ENCODE assay signal across 29 mouse cellular contexts in the genomic region with DNA sequence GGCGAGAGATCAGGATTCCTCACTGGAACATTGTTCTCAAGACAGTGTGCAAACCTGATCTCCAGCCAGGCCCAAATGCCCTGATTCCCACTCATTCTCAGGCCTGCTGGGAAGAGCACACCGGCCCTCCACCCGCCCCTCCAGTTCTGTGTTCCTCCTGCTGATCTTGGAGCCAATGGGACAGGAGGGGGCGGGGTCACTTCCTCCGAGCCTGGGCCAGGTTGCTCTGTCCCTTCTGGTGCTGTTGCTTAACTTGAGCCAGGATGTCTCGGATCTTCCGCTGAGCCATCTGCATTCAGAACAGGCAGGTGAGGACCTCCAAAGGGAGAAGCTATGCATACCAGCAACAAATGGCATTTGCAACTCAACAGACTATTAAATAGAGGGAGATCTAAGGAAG. TPM values are rescaled to one million over a fixed set of nuclear protein-coding genes. Genes with fewer than 3 reads are reported as not detected.
A peak's percentile ranks its signal among the peaks of the same experiment; 100 is the strongest.
DNase-seq lines count a peak whose midpoint lies in the region; ATAC-seq and TF ChIP-seq lines count a peak whose summit lies in the region.
"Had no signal": no experiment of that assay in that cellular context is flagged by ENCODE, and none has a peak within 500 bp of the region (broad histone marks: within the 10 kb centered on the region; RNA-seq: fewer than 3 reads in every experiment).

No protein-coding gene starts in this region.

- DNase-seq in kidney, postnatal 4 days, result peak; percentile 19 to 45
- DNase-seq in kidney, adult 2 months, result no peak
- DNase-seq in brain, adult 2 months (ENCODE audit: low read depth, low spot score), result peak; percentile 46
- peak; percentile 64 to 68 for DNase-seq in cerebellum, postnatal 10 days
- no peak for DNase-seq in yolk sac, embryonic 10.5 days (ENCODE audit: low spot score)
- DNase-seq in left cerebral cortex, adult 8-10 months (ENCODE audit: low spot score in 2 of 2), result no peak
- DNase-seq: forebrain, postnatal 0 days; gastrocnemius, postnatal 36 days; kidney, adult 8-10 months; kidney, postnatal 10 days; liver, postnatal 0 days; lung, postnatal 10 days; right cerebral cortex, postnatal 14 days; thymus, adult 2 months had no signal

- 74% methylated on average over 7 of the region's 7 CpGs for WGBS in kidney, adult 2 months

- no peaks in the 10 kb centered on the region for H3K4me1 ChIP-seq in kidney, adult 2 months (ENCODE audit: control insufficient read depth, insufficient read depth, low read length)
- H3K4me1 ChIP-seq: hindbrain, embryonic 15.5 days; limb, embryonic 12.5 days had no signal

- no peak for TF ChIP-seq POLR2A in kidney, adult 2 months (IDR thresholded peaks at IDR 0.05; ENCODE audit: low read depth, low read length)

- no peak overlapping the region for H3K27ac ChIP-seq in kidney, adult 2 months (ENCODE audit: insufficient read depth, low read depth, low read length)
- H3K27ac ChIP-seq: embryonic facial prominence, embryonic 12.5 days; heart, embryonic 10.5 days; hindbrain, embryonic 15.5 days; limb, embryonic 12.5 days; stomach, postnatal 0 days had no signal

- no peaks in the 10 kb centered on the region for H3K27me3 ChIP-seq in kidney, adult 2 months (replicated peaks; ENCODE audit: control insufficient read depth, insufficient read depth, low read length)
- H3K27me3 ChIP-seq: embryonic facial prominence, embryonic 12.5 days; hindbrain, embryonic 15.5 days; limb, embryonic 12.5 days had no signal

- no peak overlapping the region for H3K4me3 ChIP-seq in kidney, adult 2 months (ENCODE audit: insufficient read depth, low read depth, low read length)
- H3K4me3 ChIP-seq: embryonic facial prominence, embryonic 12.5 days; heart, embryonic 10.5 days; hindbrain, embryonic 15.5 days; limb, embryonic 12.5 days had no signal

- H3K36me3 ChIP-seq in kidney, adult 2 months (ENCODE audit: control insufficient read depth, insufficient read depth, low read length), result no peaks in the 10 kb centered on the region

- TF ChIP-seq CTCF in kidney, adult 2 months (conservative IDR thresholded peaks at IDR 0.05; ENCODE audit: insufficient read depth, insufficient read length, low read depth, low read length), result no peak

- ATAC-seq in megakaryocyte progenitor cell, adult 5-6 weeks (replicated peaks; ENCODE audit: poor library complexity), result no peak
- ATAC-seq: CD4-positive, CD25-positive, alpha-beta regulatory T cell, adult 4 months; forebrain, postnatal 0 days; liver, postnatal 0 days had no signal

RNA-seq across cellular contexts. Expression of a gene that starts 42.4 kb away (rescaled TPM):
- 1.0 and 1.1 TPM in 2 replicates for polyA plus RNA-seq in kidney, adult 2 months (2012; rRNA removed)
- total RNA-seq in megakaryocyte progenitor cell, adult 5-6 weeks (2015), result not detected in 2 replicates
- total RNA-seq in megakaryocyte progenitor cell, adult 5-6 weeks (2017), result not detected in 2 replicates
- under 1 TPM in 1 of 4 experiments, not detected in 3; 0.20 TPM for total RNA-seq in left cerebral cortex, adult 8-10 months (2022)
- total RNA-seq: gastrocnemius, adult 18-20 months; gastrocnemius, postnatal 36 days; hematopoietic stem cell, adult 5-6 weeks; layer of hippocampus, adult 18-20 months; neutrophil, adult 5-6 weeks had no signal
- polyA plus RNA-seq: CD4-positive, CD25-positive, alpha-beta regulatory T cell, adult 4 months had no signal

RNA-seq across cellular contexts. Expression of a gene that starts 48.6 kb away (rescaled TPM):
- 0.19 and 0.38 TPM in 2 replicates for polyA plus RNA-seq in kidney, adult 2 months (2012; rRNA removed)
- total RNA-seq in megakaryocyte progenitor cell, adult 5-6 weeks (2015), result not detected in 2 replicates
- not detected in 2 replicates for total RNA-seq in megakaryocyte progenitor cell, adult 5-6 weeks (2017)
- not detected for total RNA-seq in left cerebral cortex, adult 8-10 months (2022)
- total RNA-seq: adrenal gland, adult 18-20 months; forebrain, postnatal 0 days; gastrocnemius, adult 18-20 months; gastrocnemius, postnatal 36 days; layer of hippocampus, adult 18-20 months; layer of hippocampus, postnatal 25 days; left cerebral cortex, postnatal 10 days had no signal
- polyA plus RNA-seq: embryonic facial prominence, embryonic 12.5 days; forebrain, embryonic 11.5 days; forebrain, postnatal 0 days; hindbrain, embryonic 15.5 days; limb, embryonic 12.5 days; thymus, adult 2 months had no signal

Comparison
In these comparisons a context has a peak if more than half of its experiments do, and no peak if none do; other contexts are left out.
1. DNase-seq: peak in kidney, postnatal 4 days (2 of 2), brain, adult 2 months (single experiment) and cerebellum, postnatal 10 days (2 of 2); none in kidney, adult 2 months (single experiment), yolk sac, embryonic 10.5 days (single experiment) and left cerebral cortex, adult 8-10 months (0 of 2).